Mouse (Mus musculus) erythroblast, adult 5-6 weeks (primary cell): ENCODE measurements around the gene Setd6. TPM values are rescaled to one million over a fixed set of nuclear protein-coding genes. Genes with fewer than 3 reads are reported as not detected.

Experiments
- ATAC-seq: replicated peaks from 2 replicates; pipeline ENCODE4 v1.8.0; 2016; ENCODE audit warnings: moderate number of reproducible peaks, mild to moderate bottlenecking, moderate TSS enrichment, inconsistent platforms; ENCODE audit not compliant: poor library complexity, low FRiP score, severe bottlenecking
- total RNA-seq, 2 experiments: library from RNA; stranded (forward) in 1 of 2; stranded (reverse) in 1 of 2; fragments of 150-400 nt in 1 of 2; fragments of 200-764, 138-1000 nt in 1 of 2; gene quantifications; 2 replicates each; pipeline versions ENCODE4 v1.2.3 to v1.2.4; 2015 to 2017; ENCODE audit warnings: low replicate concordance in 2 of 2

Gene Setd6
- total RNA-seq, 2 experiments from 2014 or later = 7.2 TPM; not detected in 1

- no peak for ATAC-seq
Measured at GRCm38 (mm10) chr8:95704538-95704937, 11.1 kb upstream of the Setd6 start.

DNA sequence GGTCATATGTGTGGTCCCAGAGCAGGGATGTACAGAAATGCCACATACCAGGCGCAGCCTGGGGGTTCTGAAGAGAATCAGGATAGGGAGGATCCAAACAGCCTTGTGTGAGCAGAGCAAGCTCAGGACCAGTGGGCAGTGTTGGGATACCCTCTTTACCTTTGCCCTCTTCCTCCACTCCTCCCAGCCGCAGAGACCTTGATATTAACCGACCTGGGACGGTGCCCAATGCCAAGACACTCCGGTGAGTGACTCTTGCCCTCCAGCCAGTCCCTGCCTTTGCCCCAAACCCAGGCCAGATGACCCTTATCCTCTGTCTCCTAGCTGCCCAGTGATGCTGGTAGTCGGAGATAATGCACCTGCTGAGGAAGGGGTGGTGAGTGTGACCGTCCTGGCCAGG, 6.1 kb upstream of the Setd6 start:
- no peak for ATAC-seq

DNA sequence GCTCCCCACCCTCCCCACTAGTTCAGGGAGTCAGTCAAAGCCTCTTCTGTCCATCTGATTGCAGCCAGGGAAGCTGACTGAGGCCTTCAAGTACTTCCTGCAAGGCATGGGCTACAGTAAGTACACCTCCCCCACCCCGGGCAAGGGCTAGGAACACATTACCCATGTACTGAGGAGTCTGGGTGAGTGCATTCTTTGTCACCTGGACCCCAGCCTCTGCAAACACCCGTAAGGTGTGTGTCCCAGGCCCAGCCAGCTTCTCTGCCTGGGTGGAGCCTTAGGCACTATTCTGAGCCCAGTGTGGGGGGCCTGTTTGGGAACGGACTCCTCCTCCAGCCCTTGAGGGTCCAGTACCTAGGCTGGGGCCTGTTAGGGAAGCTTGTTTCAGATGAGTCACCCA, 4.7 kb upstream of the Setd6 start:
- ATAC-seq = no peak

GRCm38 (mm10) chr8:95712395-95712794, 3.3 kb upstream of the Setd6 start:
- ATAC-seq = no peak

DNA sequence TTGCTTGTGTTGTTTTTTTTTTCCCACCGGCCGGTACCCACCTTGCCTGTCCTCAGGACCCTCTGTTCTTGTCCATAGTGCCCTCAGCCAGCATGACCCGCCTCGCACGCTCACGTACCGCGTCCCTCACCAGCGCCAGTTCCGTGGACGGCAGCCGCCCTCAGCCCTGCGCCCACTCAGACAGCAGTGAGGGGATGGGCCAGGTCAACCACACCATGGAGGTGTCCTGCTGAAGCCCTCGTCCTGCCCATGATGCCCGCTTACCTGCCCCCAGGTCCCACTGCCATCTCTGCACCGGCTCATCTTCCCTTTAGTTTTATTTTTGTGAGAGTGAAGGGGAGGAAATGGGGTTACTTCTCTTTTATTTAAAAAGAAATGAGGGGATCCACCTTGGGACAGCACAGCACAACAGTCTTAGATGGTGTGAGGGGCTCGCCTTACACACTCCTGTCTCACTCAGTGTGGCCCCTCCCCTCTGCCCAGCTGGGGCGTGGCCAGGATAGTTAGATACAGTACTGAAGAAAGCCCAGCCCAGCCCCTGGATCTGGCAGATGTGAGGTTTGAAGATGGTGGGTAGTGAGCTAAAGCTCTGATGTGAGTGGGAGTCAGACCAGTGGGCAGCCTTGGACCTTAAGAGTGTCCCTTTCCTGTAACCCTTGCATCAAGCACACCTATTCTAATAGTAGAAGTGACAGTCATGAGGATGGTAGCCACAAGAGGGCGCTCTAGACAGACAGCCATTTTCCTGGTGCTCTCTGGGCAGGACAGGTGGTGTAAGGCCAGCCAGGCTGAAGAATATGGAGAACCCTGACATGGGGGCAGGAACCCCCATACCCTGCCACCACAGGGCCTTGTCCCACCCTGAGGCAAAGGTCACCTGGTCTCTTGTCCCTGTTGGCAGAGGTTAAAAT, 2.3 kb upstream of the Setd6 start:
- peak; percentile 63 for ATAC-seq

DNA sequence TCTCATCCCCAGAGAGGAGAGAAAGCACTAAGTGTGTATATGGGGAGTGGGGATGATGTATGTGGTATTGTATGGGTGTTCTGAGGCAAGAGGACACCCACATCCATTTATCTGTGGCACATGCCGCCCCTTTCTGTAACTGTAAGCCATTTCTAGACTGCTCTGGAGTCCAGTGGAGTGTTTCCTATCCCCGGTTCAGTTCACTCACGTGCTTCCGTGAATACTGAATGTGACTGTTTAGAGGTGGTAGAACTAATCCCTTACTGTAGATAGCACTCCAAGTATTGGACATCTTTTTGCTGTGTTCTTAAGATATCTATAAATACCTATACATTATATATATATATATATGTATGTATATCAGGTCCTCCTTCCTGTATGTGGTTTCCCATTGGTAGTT, 1.3 kb upstream of the Setd6 start:
- no peak for ATAC-seq

DNA sequence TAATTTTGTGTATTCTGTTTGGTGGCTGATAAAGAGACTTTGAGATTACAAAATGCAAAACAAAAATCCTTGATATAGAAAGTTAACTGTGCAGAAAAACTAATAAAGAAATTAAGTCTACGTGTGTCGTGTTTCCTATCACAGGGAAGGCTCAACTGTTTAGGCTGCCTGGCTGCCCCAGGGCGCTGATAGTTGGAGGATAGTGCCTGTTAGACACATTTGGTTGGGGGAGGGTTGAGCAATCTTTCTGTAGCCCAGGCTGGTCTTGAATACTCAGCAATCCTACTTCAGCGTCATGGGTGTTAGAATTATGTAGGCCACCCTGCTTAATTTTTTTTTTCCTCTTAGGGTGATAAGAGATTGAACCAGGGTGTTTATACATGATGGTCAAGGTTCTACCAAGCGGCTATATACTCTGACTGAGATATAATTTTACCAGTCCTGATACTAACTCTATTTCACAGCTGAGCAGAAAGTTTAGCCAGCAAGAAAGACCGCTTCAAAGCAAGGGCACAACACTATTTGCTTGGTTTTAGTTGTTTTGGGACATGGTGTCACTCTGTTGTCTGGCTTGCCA, 756 bp upstream of the Setd6 start:
- ATAC-seq = no peak

GRCm38 (mm10) chr8:95716546-95717335, 1.1 kb downstream of the Setd6 start:
- ATAC-seq = no peak

DNA sequence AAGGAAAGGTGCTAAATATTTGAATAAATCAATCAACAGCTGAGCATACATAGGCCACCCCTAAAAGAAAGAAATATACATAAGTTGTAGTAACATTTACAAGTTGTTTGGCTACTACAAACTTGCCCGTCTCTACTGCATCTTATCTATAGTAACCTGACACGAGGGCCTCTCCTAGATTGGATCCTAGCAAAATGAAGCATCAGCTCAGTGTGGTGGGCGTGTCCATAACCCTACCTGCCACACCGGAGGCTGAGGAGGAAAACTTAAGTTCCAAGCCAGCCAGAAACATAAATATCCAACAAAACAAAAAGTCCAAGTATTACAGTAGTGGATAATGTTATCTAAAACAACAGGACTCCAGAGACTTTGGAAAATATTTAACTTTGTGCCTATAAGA, 11.9 kb downstream of the Setd6 start:
- no peak for ATAC-seq

DNA sequence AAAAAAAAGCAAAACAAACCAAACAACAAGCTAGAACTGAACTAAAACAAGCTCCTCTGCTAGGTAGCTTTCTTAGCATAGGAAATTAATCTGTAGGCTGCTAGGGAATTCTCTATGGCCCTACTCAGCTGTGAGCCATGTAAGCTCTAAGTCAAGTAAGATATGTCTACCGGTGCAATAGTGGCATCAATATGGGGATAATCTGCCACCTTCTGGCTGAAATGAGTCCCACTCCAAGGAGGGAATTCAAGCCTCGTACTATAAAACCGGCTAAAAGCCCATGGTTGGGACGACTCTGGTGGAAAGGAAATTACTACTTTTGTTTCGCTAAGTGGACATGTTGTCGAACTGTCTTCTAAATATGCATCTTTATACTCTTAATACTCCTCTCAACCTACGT, 22.9 kb downstream of the Setd6 start:
- ATAC-seq = no peak

GRCm38 (mm10) chr8:95741732-95742131, 26.1 kb downstream of the Setd6 start:
- no peak for ATAC-seq

GRCm38 (mm10) chr8:95748028-95748427, 32.3 kb downstream of the Setd6 start:
- no peak for ATAC-seq

- ATAC-seq = no peak
Measured at GRCm38 (mm10) chr8:95751924-95752323, 36.2 kb downstream of the Setd6 start.

- ATAC-seq = no peak
Measured at GRCm38 (mm10) chr8:95760323-95760722, 44.6 kb downstream of the Setd6 start.

- ATAC-seq = no peak
Measured at GRCm38 (mm10) chr8:95764133-95764532, 48.5 kb downstream of the Setd6 start.

Other genes starting within 250 kb of the Setd6 start
- gene Csnk2a2, start 225.8 kb upstream of the Setd6 start, total RNA-seq (2015; ENCODE audit: low replicate concordance) = 27.1 and 43.1 TPM in 2 replicates
- gene Csnk2a2, start 225.8 kb upstream of the Setd6 start, total RNA-seq (2017; ENCODE audit: low replicate concordance) = 12.3 and 13.0 TPM in 2 replicates
- not detected in 2 replicates for gene Ccdc113, start 181.8 kb upstream of the Setd6 start, total RNA-seq (2015; ENCODE audit: low replicate concordance)
- gene Ccdc113, start 181.8 kb upstream of the Setd6 start, total RNA-seq (2017; ENCODE audit: low replicate concordance) = not detected in 2 replicates
- gene Prss54, start 139.5 kb upstream of the Setd6 start, total RNA-seq (2015; ENCODE audit: low replicate concordance) = not detected in 2 replicates
- gene Prss54, start 139.5 kb upstream of the Setd6 start, total RNA-seq (2017; ENCODE audit: low replicate concordance) = not detected in 2 replicates
- gene Gins3, start 82.4 kb upstream of the Setd6 start, total RNA-seq (2015; ENCODE audit: low replicate concordance) = 1.2 and 7.1 TPM in 2 replicates
- 10.5 and 17.4 TPM in 2 replicates for gene Gins3, start 82.4 kb upstream of the Setd6 start, total RNA-seq (2017; ENCODE audit: low replicate concordance)
- gene Ndrg4, start 38.9 kb upstream of the Setd6 start, total RNA-seq (2015; ENCODE audit: low replicate concordance) = not detected in 2 replicates
- gene Ndrg4, start 38.9 kb upstream of the Setd6 start, total RNA-seq (2017; ENCODE audit: low replicate concordance) = not detected in 2 replicates
- gene Cnot1, start 91.6 kb downstream of the Setd6 start, total RNA-seq (2015; ENCODE audit: low replicate concordance) = 99.7 and 102 TPM in 2 replicates
- gene Cnot1, start 91.6 kb downstream of the Setd6 start, total RNA-seq (2017; ENCODE audit: low replicate concordance) = 68.9 and 87.2 TPM in 2 replicates
- 33.6 and 37.1 TPM in 2 replicates for gene Sap18b, start 109.5 kb downstream of the Setd6 start, total RNA-seq (2015; ENCODE audit: low replicate concordance)
- 40.6 and 56.8 TPM in 2 replicates for gene Sap18b, start 109.5 kb downstream of the Setd6 start, total RNA-seq (2017; ENCODE audit: low replicate concordance)
- gene Slc38a7, start 137.7 kb downstream of the Setd6 start, total RNA-seq (2015; ENCODE audit: low replicate concordance) = 0.38 and 1.3 TPM in 2 replicates
- gene Slc38a7, start 137.7 kb downstream of the Setd6 start, total RNA-seq (2017; ENCODE audit: low replicate concordance) = 0.17 and 0.84 TPM in 2 replicates
- gene Got2, start 172.7 kb downstream of the Setd6 start, total RNA-seq (2015; ENCODE audit: low replicate concordance) = 25.4 and 38.0 TPM in 2 replicates
- 14.8 and 28.5 TPM in 2 replicates for gene Got2, start 172.7 kb downstream of the Setd6 start, total RNA-seq (2017; ENCODE audit: low replicate concordance)